Mouse (Mus musculus): ENCODE measurements around the gene Ecm1. TPM values are rescaled to one million over a fixed set of nuclear protein-coding genes. Genes with fewer than 3 reads are reported as not detected.
A peak's percentile ranks its signal among the peaks of the same experiment; 100 is the strongest.

The Ecm1 gene
- polyA plus RNA-seq, 1 experiment from 2014 or later: 76.8 TPM

GRCm38 (mm10) chr3:95716075-95716474, 23.3 kb downstream of the Ecm1 start:
- Histone ChIP-seq H3K27ac (no peak overlapping the region), H3K4me1 (peaks cover 3% of the 10 kb centered on the region; the same call in 1 of the 2 replicates), H3K27me3 (ENCODE audit: insufficient read depth, poor library complexity, severe bottlenecking) (no peaks in the 10 kb centered on the region), H3K36me3 (peaks cover 4% of the 10 kb centered on the region; the same call in 1 of the 2 replicates), H3K4me3 (no peak overlapping the region), H3K9me3 (no peaks in the 10 kb centered on the region)
- DNase-seq (ENCODE audit: low spot score): no peak
- WGBS: 75% methylated on average over 1 of the region's 1 CpGs

- peaks cover 4% of the 10 kb centered on the region; the same call in 1 of the 2 replicates for H3K36me3 ChIP-seq
- H3K27ac ChIP-seq: no peak overlapping the region
- H3K27me3 ChIP-seq (ENCODE audit: insufficient read depth, poor library complexity, severe bottlenecking): no peaks in the 10 kb centered on the region
- no peaks in the 10 kb centered on the region for H3K4me1 ChIP-seq
- DNase-seq (ENCODE audit: low spot score): no peak
- H3K9me3 ChIP-seq: no peaks in the 10 kb centered on the region
- no peak overlapping the region for H3K4me3 ChIP-seq
These were observed 29.4 kb downstream of the Ecm1 start for GRCm38 (mm10) chr3:95709967-95710366.

- no peak overlapping the region for H3K4me3 ChIP-seq
These were observed 30.3 kb downstream of the Ecm1 start for GRCm38 (mm10) chr3:95709044-95709443.

GRCm38 (mm10) chr3:95707497-95707896, 31.9 kb downstream of the Ecm1 start:
- Histone ChIP-seq H3K36me3 (no peaks in the 10 kb centered on the region), H3K4me3 (no peak overlapping the region), H3K4me1 (no peaks in the 10 kb centered on the region), H3K27ac (no peak overlapping the region), H3K9me3 (no peaks in the 10 kb centered on the region), H3K27me3 (ENCODE audit: insufficient read depth, poor library complexity, severe bottlenecking) (no peaks in the 10 kb centered on the region)
- no peak for DNase-seq (ENCODE audit: low spot score)
- WGBS: 78% methylated on average over 7 of the region's 7 CpGs

More at GRCm38 (mm10) chr3:95709044-95709443, 30.3 kb downstream of the Ecm1 start:
- Histone ChIP-seq H3K27me3 (ENCODE audit: insufficient read depth, poor library complexity, severe bottlenecking) (no peaks in the 10 kb centered on the region), H3K36me3 (peaks cover 4% of the 10 kb centered on the region; the same call in 1 of the 2 replicates), H3K9me3 (no peaks in the 10 kb centered on the region), H3K27ac (no peak overlapping the region), H3K4me1 (no peaks in the 10 kb centered on the region)
- no peak for DNase-seq (ENCODE audit: low spot score)
- 92% methylated on average over 4 of the region's 4 CpGs for WGBS

- Histone ChIP-seq H3K27ac (no peak overlapping the region), H3K4me3 (no peak overlapping the region), H3K9me3 (no peaks in the 10 kb centered on the region), H3K27me3 (ENCODE audit: insufficient read depth, poor library complexity, severe bottlenecking) (no peaks in the 10 kb centered on the region), H3K4me1 (peaks cover 11% of the 10 kb centered on the region), H3K36me3 (no peaks in the 10 kb centered on the region)
- WGBS: 83% methylated on average over 4 of the region's 4 CpGs
- DNase-seq (ENCODE audit: low spot score): no peak
These were observed 33.1 kb downstream of the Ecm1 start for GRCm38 (mm10) chr3:95706273-95706672.

GRCm38 (mm10) chr3:95704612-95705011, 34.8 kb downstream of the Ecm1 start:
- WGBS: 86% methylated on average over 4 of the region's 4 CpGs
- H3K36me3 ChIP-seq: no peaks in the 10 kb centered on the region
- H3K4me1 ChIP-seq: peaks cover 24% of the 10 kb centered on the region
- no peak for DNase-seq (ENCODE audit: low spot score)
- no peak overlapping the region for H3K27ac ChIP-seq
- no peaks in the 10 kb centered on the region for H3K9me3 ChIP-seq
- H3K27me3 ChIP-seq (ENCODE audit: insufficient read depth, poor library complexity, severe bottlenecking): no peaks in the 10 kb centered on the region
- no peak overlapping the region for H3K4me3 ChIP-seq

GRCm38 (mm10) chr3:95703276-95703675, 36.1 kb downstream of the Ecm1 start:
- 94% methylated on average over 3 of the region's 3 CpGs for WGBS

GRCm38 (mm10) chr3:95701877-95702540, 37.4 kb downstream of the Ecm1 start:
- no peaks in the 10 kb centered on the region for H3K9me3 ChIP-seq
- DNase-seq (ENCODE audit: low spot score): peak; percentile 94
- H3K4me1 ChIP-seq: peaks cover 26% of the 10 kb centered on the region
- WGBS: 7% methylated on average over 24 of the region's 24 CpGs
- H3K4me3 ChIP-seq: peak overlapping the region; percentile 54
- H3K27ac ChIP-seq: peak overlapping the region; percentile 90
- H3K36me3 ChIP-seq: no peaks in the 10 kb centered on the region
- H3K27me3 ChIP-seq (ENCODE audit: insufficient read depth, poor library complexity, severe bottlenecking): no peaks in the 10 kb centered on the region

More at GRCm38 (mm10) chr3:95703276-95703675, 36.1 kb downstream of the Ecm1 start:
- Histone ChIP-seq H3K9me3 (no peaks in the 10 kb centered on the region), H3K4me3 (no peak overlapping the region), H3K4me1 (peaks cover 26% of the 10 kb centered on the region), H3K36me3 (no peaks in the 10 kb centered on the region), H3K27me3 (ENCODE audit: insufficient read depth, poor library complexity, severe bottlenecking) (no peaks in the 10 kb centered on the region), H3K27ac (no peak overlapping the region)
- DNase-seq (ENCODE audit: low spot score): no peak

- H3K9me3 ChIP-seq: no peaks in the 10 kb centered on the region
- H3K4me3 ChIP-seq: no peak overlapping the region
- H3K36me3 ChIP-seq: no peaks in the 10 kb centered on the region
- H3K27me3 ChIP-seq (ENCODE audit: insufficient read depth, poor library complexity, severe bottlenecking): no peaks in the 10 kb centered on the region
- peaks cover 34% of the 10 kb centered on the region for H3K4me1 ChIP-seq
- no peak for DNase-seq (ENCODE audit: low spot score)
- peak overlapping the region; percentile 90 for H3K27ac ChIP-seq
- 60% methylated on average over 2 of the region's 2 CpGs for WGBS
These were observed 38.3 kb downstream of the Ecm1 start for GRCm38 (mm10) chr3:95701085-95701484.

GRCm38 (mm10) chr3:95700233-95700681, 39.1 kb downstream of the Ecm1 start:
- peak overlapping the region; percentile 57; the same call in 1 of the 2 replicates for H3K27ac ChIP-seq
- 64% methylated on average over 6 of the region's 6 CpGs for WGBS
- DNase-seq (ENCODE audit: low spot score): no peak
- no peaks in the 10 kb centered on the region for H3K9me3 ChIP-seq
- no peaks in the 10 kb centered on the region for H3K36me3 ChIP-seq
- H3K27me3 ChIP-seq (ENCODE audit: insufficient read depth, poor library complexity, severe bottlenecking): no peaks in the 10 kb centered on the region
- no peak overlapping the region for H3K4me3 ChIP-seq
- peaks cover 42% of the 10 kb centered on the region for H3K4me1 ChIP-seq

- 92% methylated on average over 4 of the region's 4 CpGs for WGBS
- DNase-seq (ENCODE audit: low spot score): no peak
- no peaks in the 10 kb centered on the region for H3K36me3 ChIP-seq
- no peak overlapping the region for H3K27ac ChIP-seq
- no peaks in the 10 kb centered on the region for H3K27me3 ChIP-seq (ENCODE audit: insufficient read depth, poor library complexity, severe bottlenecking)
- peaks cover 60% of the 10 kb centered on the region for H3K4me1 ChIP-seq
- no peak overlapping the region for H3K4me3 ChIP-seq
- H3K9me3 ChIP-seq: no peaks in the 10 kb centered on the region
These were observed 41.1 kb downstream of the Ecm1 start for GRCm38 (mm10) chr3:95698286-95698685.

- Histone ChIP-seq H3K4me3 (peak overlapping the region; percentile 22; the same call in 1 of the 2 replicates), H3K4me1 (peaks cover 62% of the 10 kb centered on the region), H3K36me3 (no peaks in the 10 kb centered on the region), H3K27ac (peak overlapping the region; percentile 83), H3K9me3 (no peaks in the 10 kb centered on the region), H3K27me3 (ENCODE audit: insufficient read depth, poor library complexity, severe bottlenecking) (no peaks in the 10 kb centered on the region)
- 3% methylated on average over 7 of the region's 7 CpGs for WGBS
- no peak for DNase-seq (ENCODE audit: low spot score)
These were observed 43.0 kb downstream of the Ecm1 start for GRCm38 (mm10) chr3:95696360-95696759.

GRCm38 (mm10) chr3:95695796-95696195, 43.6 kb downstream of the Ecm1 start:
- H3K4me1 ChIP-seq: peaks cover 58% of the 10 kb centered on the region
- H3K36me3 ChIP-seq: no peaks in the 10 kb centered on the region
- H3K9me3 ChIP-seq: no peaks in the 10 kb centered on the region
- 20% methylated on average over 3 of the region's 3 CpGs for WGBS
- no peak overlapping the region for H3K4me3 ChIP-seq
- H3K27ac ChIP-seq: peak overlapping the region; percentile 83
- H3K27me3 ChIP-seq (ENCODE audit: insufficient read depth, poor library complexity, severe bottlenecking): no peaks in the 10 kb centered on the region
- no peak for DNase-seq (ENCODE audit: low spot score)
